Comparison of ENCODE assay signal across 8 mouse cellular contexts in the genomic region with DNA sequence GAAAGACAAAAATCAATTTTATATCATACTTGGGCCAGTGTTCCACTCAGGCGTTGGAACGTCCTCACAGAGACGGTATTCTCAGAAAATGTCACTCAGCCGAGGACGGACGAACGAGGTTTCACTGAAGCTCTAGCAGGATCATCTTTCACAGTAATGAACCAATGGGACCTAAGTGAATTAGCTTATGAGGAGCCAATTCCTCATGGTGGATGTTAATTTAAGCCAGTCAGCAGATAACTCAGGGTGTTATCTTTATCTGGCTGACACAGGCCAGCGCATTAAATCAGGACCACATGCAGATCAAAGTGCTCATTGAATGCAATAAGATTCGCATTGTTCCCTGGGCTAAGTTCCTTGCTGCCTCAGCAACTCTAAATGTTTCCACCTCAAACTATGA. TPM values are rescaled to one million over a fixed set of nuclear protein-coding genes. Genes with fewer than 3 reads are reported as not detected.
A peak's percentile ranks its signal among the peaks of the same experiment; 100 is the strongest.
DNase-seq lines count a peak whose midpoint lies in the region; ATAC-seq and TF ChIP-seq lines count a peak whose summit lies in the region.
"Had no signal": no experiment of that assay in that cellular context is flagged by ENCODE, and none has a peak within 500 bp of the region (broad histone marks: within the 10 kb centered on the region; RNA-seq: fewer than 3 reads in every experiment).

No protein-coding gene starts in this region.

- no peak overlapping the region for H3K9ac ChIP-seq in kidney, postnatal 0 days (ENCODE audit: low read depth, low read length)
- no peak overlapping the region for H3K9ac ChIP-seq in embryonic facial prominence, embryonic 14.5 days (ENCODE audit: low read depth, low read length)
- no peak overlapping the region for H3K9ac ChIP-seq in hindbrain, embryonic 13.5 days
- peak overlapping the region; percentile 21; the same call in 1 of the 2 replicates for H3K9ac ChIP-seq in neural tube, embryonic 14.5 days (replicated peaks; ENCODE audit: low read depth, low read length)

- no peaks in the 10 kb centered on the region for H3K9me3 ChIP-seq in kidney, postnatal 0 days (replicated peaks; ENCODE audit: low read length)
- H3K9me3 ChIP-seq in embryonic facial prominence, embryonic 14.5 days (ENCODE audit: control insufficient read depth, low read length) = no peaks in the 10 kb centered on the region
- H3K9me3 ChIP-seq in hindbrain, embryonic 13.5 days = no peaks in the 10 kb centered on the region
- H3K9me3 ChIP-seq in neural tube, embryonic 14.5 days (ENCODE audit: control insufficient read depth, low read length) = no peaks in the 10 kb centered on the region

- no peak overlapping the region; the same call in 1 of the 2 replicates for H3K4me2 ChIP-seq in kidney, postnatal 0 days (ENCODE audit: low read length)
- peak overlapping the region; percentile 40 for H3K4me2 ChIP-seq in embryonic facial prominence, embryonic 14.5 days (ENCODE audit: low read depth, low read length)
- peak overlapping the region; percentile 18 for H3K4me2 ChIP-seq in hindbrain, embryonic 13.5 days
- peak overlapping the region; percentile 14; the same call in 1 of the 2 replicates for H3K4me2 ChIP-seq in neural tube, embryonic 14.5 days (ENCODE audit: low read depth, low read length)

- 0 out of 2 replicates have a peak, but pooled peaks cover 7% of the 10 kb centered on the region for H3K4me1 ChIP-seq in kidney, postnatal 0 days (replicated peaks; ENCODE audit: insufficient read depth, low read length)
- H3K4me1 ChIP-seq in embryonic facial prominence, embryonic 14.5 days (ENCODE audit: control insufficient read depth, insufficient read depth, low read length) = peaks cover 16% of the 10 kb centered on the region
- peaks cover 36% of the 10 kb centered on the region for H3K4me1 ChIP-seq in hindbrain, embryonic 13.5 days (replicated peaks)
- H3K4me1 ChIP-seq in neural tube, embryonic 14.5 days (ENCODE audit: control insufficient read depth, insufficient read depth, low read length) = peaks cover 19% of the 10 kb centered on the region

- H3K27me3 ChIP-seq in kidney, postnatal 0 days (ENCODE audit: insufficient read depth, low read length) = no peaks in the 10 kb centered on the region
- no peaks in the 10 kb centered on the region for H3K27me3 ChIP-seq in embryonic facial prominence, embryonic 14.5 days (replicated peaks; ENCODE audit: control insufficient read depth, insufficient read depth, low read length)
- no peaks in the 10 kb centered on the region for H3K27me3 ChIP-seq in hindbrain, embryonic 13.5 days
- H3K27me3 ChIP-seq in neural tube, embryonic 14.5 days (ENCODE audit: control insufficient read depth, insufficient read depth, low read length) = no peaks in the 10 kb centered on the region

- H3K4me3 ChIP-seq in kidney, postnatal 0 days (replicated peaks; ENCODE audit: low read depth, low read length) = no peak overlapping the region
- no peak overlapping the region for H3K4me3 ChIP-seq in embryonic facial prominence, embryonic 14.5 days (ENCODE audit: low read depth, low read length)
- H3K4me3 ChIP-seq in hindbrain, embryonic 13.5 days = no peak overlapping the region
- H3K4me3 ChIP-seq in neural tube, embryonic 14.5 days (ENCODE audit: low read depth, low read length) = no peak overlapping the region

- no peaks in the 10 kb centered on the region for H3K36me3 ChIP-seq in kidney, postnatal 0 days (ENCODE audit: insufficient read depth, low read length)
- no peaks in the 10 kb centered on the region for H3K36me3 ChIP-seq in embryonic facial prominence, embryonic 14.5 days (ENCODE audit: control insufficient read depth, insufficient read depth, low read length)
- peaks cover 48% of the 10 kb centered on the region for H3K36me3 ChIP-seq in hindbrain, embryonic 13.5 days
- H3K36me3 ChIP-seq in neural tube, embryonic 14.5 days (ENCODE audit: control insufficient read depth, insufficient read depth, low read length) = peaks cover 19% of the 10 kb centered on the region; the same call in 1 of the 2 replicates

- no peak for ATAC-seq in kidney, postnatal 0 days (replicated peaks; ENCODE audit: low FRiP score, low read depth)
- peak; percentile 51 for ATAC-seq in embryonic facial prominence, embryonic 14.5 days (ENCODE audit: low read depth)
- peak; percentile 70 for ATAC-seq in hindbrain, embryonic 13.5 days (ENCODE audit: low FRiP score)
- ATAC-seq in neural tube, embryonic 14.5 days (ENCODE audit: low read depth) = peak; percentile 47; the same call in 1 of the 2 replicates
- ATAC-seq in CD4-positive, CD25-positive, alpha-beta regulatory T cell, adult 4 months = no peak

- no peak overlapping the region for H3K27ac ChIP-seq in kidney, postnatal 0 days
- peak overlapping the region; percentile 41; the same call in 1 of the 2 replicates for H3K27ac ChIP-seq in embryonic facial prominence, embryonic 14.5 days (replicated peaks; ENCODE audit: low read depth, low read length)
- H3K27ac ChIP-seq in hindbrain, embryonic 13.5 days = peak overlapping the region; percentile 89
- H3K27ac ChIP-seq in neural tube, embryonic 14.5 days (ENCODE audit: low read depth, low read length) = peak overlapping the region; percentile 72
- H3K27ac ChIP-seq: macrophage had no signal

- TF ChIP-seq CTCF in kidney, postnatal 0 days (IDR thresholded peaks at IDR 0.05; ENCODE audit: low read depth) = no peak

- peak; percentile 35 for DNase-seq in kidney, postnatal 0 days (ENCODE audit: low spot score)
- DNase-seq in kidney, adult 9 months = no peak
- peak; percentile 63 for DNase-seq in embryonic facial prominence, embryonic 14.5 days (ENCODE audit: low spot score)
- no peak for DNase-seq in urinary bladder, postnatal 4 days (ENCODE audit: low spot score in 2 of 2)

- 19% methylated on average over 9 of the region's 9 CpGs for WGBS in kidney, postnatal 0 days
- 14% methylated on average over 9 of the region's 9 CpGs for WGBS in embryonic facial prominence, embryonic 14.5 days
- 22% methylated on average over 9 of the region's 9 CpGs for WGBS in hindbrain, embryonic 13.5 days
- WGBS in neural tube, embryonic 14.5 days = 19% methylated on average over 9 of the region's 9 CpGs

RNA-seq across cellular contexts. Expression of gene Cdca7l, which starts 53.0 kb away (rescaled TPM):
- polyA plus RNA-seq in kidney, postnatal 0 days (2015; fragmentation: Nextera tagmentation; extraction: Ambion mirVana) = 34.8 and 41.4 TPM in 2 replicates
- polyA plus RNA-seq in embryonic facial prominence, embryonic 14.5 days (2014; fragmentation: Nextera tagmentation; extraction: Ambion mirVana) = 27.8 and 35.2 TPM in 2 replicates
- polyA plus RNA-seq in hindbrain, embryonic 13.5 days (2015; fragmentation: Nextera tagmentation; extraction: Ambion mirVana) = 4.6 and 5.8 TPM in 2 replicates
- 2.4 and 3.9 TPM in 2 replicates for polyA plus RNA-seq in neural tube, embryonic 14.5 days (2014; fragmentation: Nextera tagmentation; extraction: Ambion mirVana)
- polyA plus RNA-seq in CD4-positive, CD25-positive, alpha-beta regulatory T cell, adult 4 months (2017; shearing (Covaris generic)) = 10 to 100 TPM; 32.9 to 35.5 TPM

Comparison
In these comparisons a context has a peak if more than half of its experiments do, and no peak if none do; other contexts are left out.
1. DNase-seq: peak in kidney, postnatal 0 days (single experiment) and embryonic facial prominence, embryonic 14.5 days (single experiment); none in kidney, adult 9 months (single experiment) and urinary bladder, postnatal 4 days (0 of 2).
2. ATAC-seq: peak in embryonic facial prominence, embryonic 14.5 days (single experiment), hindbrain, embryonic 13.5 days (single experiment) and neural tube, embryonic 14.5 days (single experiment); none in kidney, postnatal 0 days (single experiment) and CD4-positive, CD25-positive, alpha-beta regulatory T cell, adult 4 months (single experiment).